Comparison of ENCODE assay signal across 9 mouse cellular contexts in genomic region chr7:100911791-100912190, GRCm38 (mm10). TPM values are rescaled to one million over a fixed set of nuclear protein-coding genes. Genes with fewer than 3 reads are reported as not detected.
DNase-seq lines count a peak whose midpoint lies in the region; ATAC-seq and TF ChIP-seq lines count a peak whose summit lies in the region.
"Had no signal": no experiment of that assay in that cellular context is flagged by ENCODE, and none has a peak within 500 bp of the region (broad histone marks: within the 10 kb centered on the region; RNA-seq: fewer than 3 reads in every experiment).

No protein-coding gene starts in this region.

- no peaks in the 10 kb centered on the region for H3K9me3 ChIP-seq in embryonic facial prominence, embryonic 11.5 days (replicated peaks; ENCODE audit: control insufficient read depth, low read length)
- H3K9me3 ChIP-seq in heart, embryonic 16.5 days (replicated peaks; ENCODE audit: control insufficient read depth, low read length) = no peaks in the 10 kb centered on the region
- no peaks in the 10 kb centered on the region for H3K9me3 ChIP-seq in limb, embryonic 13.5 days

- no peak overlapping the region; the same call in 1 of the 2 replicates for H3K4me2 ChIP-seq in embryonic facial prominence, embryonic 11.5 days (ENCODE audit: low read depth, low read length)
- peak overlapping the region; percentile 32; the same call in 1 of the 2 replicates for H3K4me2 ChIP-seq in heart, embryonic 16.5 days (ENCODE audit: low read depth, low read length)
- peak overlapping the region; percentile 20; the same call in 1 of the 2 replicates for H3K4me2 ChIP-seq in limb, embryonic 13.5 days (replicated peaks)

- DNase-seq in layer of hippocampus, adult 2 months (ENCODE audit: low spot score in 2 of 2) = no peak
- no peak for DNase-seq in layer of hippocampus, adult 9-11 months
- DNase-seq in embryonic facial prominence, embryonic 11.5 days (ENCODE audit: low spot score) = no peak
- DNase-seq in right cerebral cortex, postnatal 14 days = no peak
- DNase-seq in right cerebral cortex, postnatal 4 days = no peak
- DNase-seq: cerebellum, postnatal 14 days had no signal

- no peak for ATAC-seq in embryonic facial prominence, embryonic 11.5 days (replicated peaks; ENCODE audit: insufficient number of reproducible peaks, low FRiP score, low TSS enrichment, low read depth)
- peak; percentile 52 for ATAC-seq in heart, embryonic 16.5 days (replicated peaks; ENCODE audit: extremely low read depth, insufficient read depth, low FRiP score)
- no peak for ATAC-seq in limb, embryonic 13.5 days (ENCODE audit: low FRiP score, low read depth)
- no peak for ATAC-seq in erythroblast, adult 5-6 weeks (replicated peaks; ENCODE audit: low FRiP score, poor library complexity, severe bottlenecking)

- H3K27me3 ChIP-seq in embryonic facial prominence, embryonic 11.5 days (ENCODE audit: control insufficient read depth, insufficient read depth, low read length) = no peaks in the 10 kb centered on the region
- H3K27me3 ChIP-seq in heart, embryonic 16.5 days (ENCODE audit: control insufficient read depth, insufficient read depth, low read length) = no peaks in the 10 kb centered on the region
- no peaks in the 10 kb centered on the region for H3K27me3 ChIP-seq in limb, embryonic 13.5 days

- H3K9ac ChIP-seq in embryonic facial prominence, embryonic 11.5 days (replicated peaks; ENCODE audit: low read length) = 0 out of 2 replicates have a peak overlapping the region, but pooled peaks have one; percentile 19
- H3K9ac ChIP-seq in heart, embryonic 16.5 days (ENCODE audit: low read length) = peak overlapping the region; percentile 31; the same call in 1 of the 2 replicates
- H3K9ac ChIP-seq in limb, embryonic 13.5 days = 0 out of 2 replicates have a peak overlapping the region, but pooled peaks have one; percentile 31

- no peak for TF ChIP-seq CTCF in layer of hippocampus, adult 2 months (conservative IDR thresholded peaks at IDR 0.05)

- peaks cover 9% of the 10 kb centered on the region for H3K4me1 ChIP-seq in embryonic facial prominence, embryonic 11.5 days (ENCODE audit: control insufficient read depth, insufficient read depth, low read length)
- peaks cover 58% of the 10 kb centered on the region for H3K4me1 ChIP-seq in heart, embryonic 16.5 days (ENCODE audit: control insufficient read depth, insufficient read depth, low read length)
- H3K4me1 ChIP-seq in limb, embryonic 13.5 days = peaks cover 71% of the 10 kb centered on the region

- 45% methylated on average over 9 of the region's 9 CpGs for WGBS in embryonic facial prominence, embryonic 11.5 days
- 34% methylated on average over 9 of the region's 9 CpGs for WGBS in heart, embryonic 16.5 days
- 44% methylated on average over 9 of the region's 9 CpGs for WGBS in limb, embryonic 13.5 days

- H3K36me3 ChIP-seq in embryonic facial prominence, embryonic 11.5 days (replicated peaks; ENCODE audit: control insufficient read depth, insufficient read depth, low read depth, low read length) = no peaks in the 10 kb centered on the region; the same call in none of the 2 replicates
- H3K36me3 ChIP-seq in heart, embryonic 16.5 days (ENCODE audit: control insufficient read depth, insufficient read depth) = no peaks in the 10 kb centered on the region
- H3K36me3 ChIP-seq in limb, embryonic 13.5 days = peaks cover 45% of the 10 kb centered on the region

- no peak overlapping the region for H3K4me3 ChIP-seq in layer of hippocampus, adult 2 months
- no peak overlapping the region for H3K4me3 ChIP-seq in embryonic facial prominence, embryonic 11.5 days (ENCODE audit: low read depth, low read length)
- no peak overlapping the region for H3K4me3 ChIP-seq in heart, embryonic 16.5 days (ENCODE audit: low read length)
- H3K4me3 ChIP-seq in limb, embryonic 13.5 days = no peak overlapping the region

- H3K27ac ChIP-seq in layer of hippocampus, adult 2 months = peak overlapping the region; percentile 67; the same call in 1 of the 2 replicates
- no peak overlapping the region for H3K27ac ChIP-seq in embryonic facial prominence, embryonic 11.5 days (replicated peaks; ENCODE audit: low read depth, low read length)
- peak overlapping the region; percentile 70 for H3K27ac ChIP-seq in heart, embryonic 16.5 days (ENCODE audit: low read length)
- peak overlapping the region; percentile 39; the same call in 1 of the 2 replicates for H3K27ac ChIP-seq in limb, embryonic 13.5 days

RNA-seq across cellular contexts. Expression of gene Arhgef17, which starts 20.1 kb away (rescaled TPM):
- total RNA-seq in layer of hippocampus, adult 2 months (2021) = 100 to 1,000 TPM; 163 to 171 TPM
- polyA plus RNA-seq in embryonic facial prominence, embryonic 11.5 days (2014; fragmentation: Nextera tagmentation; extraction: Ambion mirVana) = 8.1 and 10.0 TPM in 2 replicates
- 5.1 and 6.5 TPM in 2 replicates for polyA plus RNA-seq in heart, embryonic 16.5 days (2015; fragmentation: Nextera tagmentation; extraction: Ambion mirVana)
- 7.9 and 8.0 TPM in 2 replicates for polyA plus RNA-seq in limb, embryonic 13.5 days (2015; fragmentation: Nextera tagmentation; extraction: Ambion mirVana)
- 0.58 TPM in 1 of 2 replicates, not detected in the other for total RNA-seq in erythroblast, adult 5-6 weeks (2015; ENCODE audit: low replicate concordance)
- total RNA-seq in erythroblast, adult 5-6 weeks (2017; ENCODE audit: low replicate concordance) = not detected in 2 replicates

RNA-seq across cellular contexts. Expression of gene Relt, which starts 48.5 kb away (rescaled TPM):
- 10 to 100 TPM; 11.2 to 13.2 TPM for total RNA-seq in layer of hippocampus, adult 2 months (2021)
- 1.8 and 2.3 TPM in 2 replicates for polyA plus RNA-seq in embryonic facial prominence, embryonic 11.5 days (2014; fragmentation: Nextera tagmentation; extraction: Ambion mirVana)
- polyA plus RNA-seq in heart, embryonic 16.5 days (2015; fragmentation: Nextera tagmentation; extraction: Ambion mirVana) = 4.7 and 5.0 TPM in 2 replicates
- polyA plus RNA-seq in limb, embryonic 13.5 days (2015; fragmentation: Nextera tagmentation; extraction: Ambion mirVana) = 3.6 and 4.3 TPM in 2 replicates
- 12.1 and 12.9 TPM in 2 replicates for total RNA-seq in erythroblast, adult 5-6 weeks (2015; ENCODE audit: low replicate concordance)
- total RNA-seq in erythroblast, adult 5-6 weeks (2017; ENCODE audit: low replicate concordance) = 11.6 and 14.8 TPM in 2 replicates
